Mouse (Mus musculus): ENCODE measurements around the gene Rad54l2.
A peak's percentile ranks its signal among the peaks of the same experiment; 100 is the strongest.

The Rad54l2 gene

GRCm38 (mm10) chr9:106788812-106789321 lies at the start of gene Rad54l2:
Gene Rad54l2 (minus strand): TSS chr9:106789194.
- DNase-seq, result peak; percentile 85

- peak; percentile 79 for DNase-seq
These were observed 33.5 kb upstream of the Rad54l2 start for GRCm38 (mm10) chr9:106822381-106823104.

- peak; percentile 89 for DNase-seq
These were observed 32.8 kb upstream of the Rad54l2 start, which contains the start of gene Dcaf1 for GRCm38 (mm10) chr9:106821618-106822380. Gene Dcaf1 (plus strand): TSS chr9:106821874.

DNA sequence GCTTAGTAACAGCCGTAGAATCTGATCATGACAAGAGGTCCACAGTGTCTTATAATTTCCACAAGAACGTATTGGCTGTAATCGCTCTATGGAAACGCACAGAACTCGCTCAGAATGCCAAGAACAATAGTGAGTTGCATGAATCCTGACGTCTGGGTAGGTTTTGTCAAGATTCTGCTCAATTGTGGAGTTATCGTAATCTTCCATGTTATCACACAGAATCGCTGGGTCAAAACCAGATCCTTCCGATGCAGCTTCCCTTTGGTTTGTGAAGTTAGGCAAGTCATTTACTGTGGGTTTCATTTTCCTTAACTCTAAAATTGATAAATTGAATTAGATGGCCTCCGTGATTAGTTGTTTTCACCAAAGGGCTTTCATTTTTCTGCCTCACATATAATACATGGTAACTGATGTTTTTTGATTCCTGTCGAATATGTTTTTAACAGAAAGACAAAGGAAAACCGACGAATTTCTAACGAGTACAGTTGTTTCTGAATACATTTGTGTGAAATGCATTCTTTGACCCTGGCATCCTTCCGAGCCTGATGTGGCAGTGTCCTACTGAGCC lies 32.1 kb upstream of the Rad54l2 start:
- DNase-seq, result no peak

DNA sequence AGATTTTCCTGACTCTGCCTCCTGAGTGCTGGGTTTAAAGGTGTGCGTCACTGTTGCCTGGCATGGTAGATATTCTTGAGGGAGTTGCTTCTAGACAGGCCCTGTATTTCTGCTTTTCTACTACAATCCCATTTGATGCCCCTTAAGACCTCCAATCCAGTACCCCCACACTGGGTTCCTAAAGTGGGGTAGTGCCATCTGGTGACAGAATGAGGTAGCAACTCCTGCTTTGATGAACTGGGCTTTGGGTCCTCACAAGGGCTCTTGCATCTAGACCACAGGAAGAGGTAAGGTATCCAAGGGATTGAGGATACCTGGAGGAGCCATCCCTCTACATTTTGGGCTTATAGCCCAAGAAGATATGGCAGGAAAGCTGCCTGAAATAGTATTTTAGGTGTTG lies 30.2 kb upstream of the Rad54l2 start:
- peak; percentile 4 for DNase-seq

DNA sequence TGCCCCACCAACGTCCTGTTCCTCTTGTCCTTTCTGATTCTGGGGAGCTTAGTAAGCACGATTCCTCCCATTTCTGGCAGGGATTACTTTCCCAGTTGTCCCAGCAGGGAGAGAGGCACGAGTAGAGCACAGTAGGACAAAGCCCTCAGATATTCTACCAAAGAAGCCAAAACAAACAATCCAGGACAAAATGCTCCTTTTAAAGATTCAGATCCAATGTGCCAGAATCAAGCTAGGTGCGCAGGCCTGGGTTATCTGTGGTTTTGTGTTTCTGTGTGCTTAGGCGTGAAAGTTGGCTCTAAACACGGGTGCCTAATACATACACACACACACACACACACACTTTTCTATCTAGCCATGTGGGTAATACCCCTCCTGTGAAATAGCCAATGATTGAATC lies 29.2 kb upstream of the Rad54l2 start:
- DNase-seq, result no peak

DNA sequence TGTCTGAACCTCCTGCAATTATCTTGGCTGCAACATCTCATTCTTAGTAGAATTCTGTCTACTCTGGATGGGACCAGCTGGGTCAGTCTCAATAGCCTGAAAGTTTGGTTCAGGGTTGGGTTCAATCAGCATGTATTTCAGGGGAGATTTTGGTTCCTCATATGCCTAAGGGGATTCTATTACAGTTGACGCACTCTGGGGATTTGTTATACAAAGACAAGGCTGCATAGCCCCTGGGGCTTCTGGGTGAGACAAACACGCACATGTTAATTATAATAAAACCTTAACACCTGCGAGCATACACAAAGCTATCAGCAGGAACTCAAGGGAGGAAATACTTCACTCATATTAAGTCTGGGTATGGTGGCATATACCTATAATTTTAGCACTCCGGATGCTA lies 17.5 kb upstream of the Rad54l2 start:
- no peak for DNase-seq

- no peak for DNase-seq
These were observed 1.8 kb upstream of the Rad54l2 start for GRCm38 (mm10) chr9:106790831-106791230.

DNA sequence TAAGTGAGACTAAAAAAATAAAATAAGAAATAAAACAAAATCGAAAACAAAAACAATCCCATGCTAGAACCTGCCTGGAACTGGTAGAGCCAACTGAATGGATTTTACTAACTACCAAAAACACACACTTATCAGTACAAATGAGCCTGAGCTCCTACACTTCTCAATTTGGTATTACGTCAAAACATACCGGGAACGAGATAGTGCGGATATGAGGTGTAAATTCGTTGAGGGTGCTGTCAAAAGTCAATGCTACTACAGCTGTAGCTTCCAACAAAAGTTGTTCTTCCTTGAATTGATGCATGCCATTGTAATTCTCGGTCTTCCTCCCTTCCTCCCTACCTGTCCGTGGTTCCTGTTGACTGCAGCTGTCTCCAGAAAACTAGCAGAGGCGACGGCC lies 369 bp upstream of the Rad54l2 start:
- DNase-seq, result no peak

DNA sequence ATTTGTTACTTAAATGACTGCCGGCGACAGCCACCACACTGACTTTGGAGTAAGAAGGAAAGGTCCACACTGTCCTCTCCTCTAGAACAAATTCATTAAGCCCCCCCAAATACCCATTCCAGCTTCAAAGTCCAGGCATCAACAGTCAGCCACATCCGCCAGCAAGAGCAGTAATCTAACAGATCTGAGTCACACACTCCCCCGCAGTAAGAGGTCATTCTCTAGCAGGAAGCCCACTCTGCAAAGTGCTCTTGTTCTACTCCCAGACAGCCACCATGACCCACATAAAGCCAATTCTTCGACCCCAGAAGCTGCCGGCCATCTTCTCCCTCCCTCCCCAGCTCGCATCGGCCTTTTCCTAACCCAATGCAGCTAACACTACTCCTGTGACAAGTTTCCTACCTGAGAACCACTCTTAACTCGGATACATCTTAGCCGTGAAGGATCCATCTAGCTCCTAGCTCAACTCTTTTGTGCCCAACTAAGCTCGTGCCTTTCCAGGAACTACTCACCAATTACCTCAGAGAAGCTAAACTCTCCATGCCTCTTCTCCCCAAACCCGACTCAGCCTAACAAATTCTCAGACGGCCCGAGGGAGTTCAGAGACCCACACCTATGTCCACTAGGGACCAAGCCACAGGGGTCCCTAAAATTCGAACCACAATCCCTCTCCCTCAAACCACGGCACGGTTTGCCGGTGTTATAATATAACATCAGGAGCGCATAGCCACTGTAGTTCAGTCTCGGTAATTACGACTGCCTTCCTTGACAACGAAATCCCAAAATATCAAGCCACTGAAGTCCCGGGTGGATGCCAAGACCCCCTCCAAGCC lies 799 bp downstream of the Rad54l2 start:
- peak; percentile 4 for DNase-seq

DNA sequence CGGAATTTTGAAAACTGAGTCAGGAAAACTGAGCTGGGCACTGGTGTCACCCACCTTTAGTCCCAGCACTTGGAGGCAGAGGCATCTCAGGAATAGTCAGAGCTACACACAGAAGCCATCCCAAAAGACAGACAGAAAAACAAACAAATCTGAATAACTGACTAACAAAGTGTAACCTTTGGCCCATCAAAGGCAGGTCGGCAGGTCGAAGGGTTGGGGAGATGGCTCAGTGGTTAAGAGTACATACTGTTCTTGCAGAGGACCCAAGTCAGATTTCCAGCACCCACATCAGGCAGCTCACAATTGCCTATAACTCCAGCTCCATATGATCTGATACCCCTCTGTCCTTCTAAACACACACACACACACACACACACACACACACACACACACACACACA lies 3.8 kb downstream of the Rad54l2 start:
- DNase-seq, result no peak

- DNase-seq, result no peak
These were observed 5.4 kb downstream of the Rad54l2 start for GRCm38 (mm10) chr9:106783554-106783953.

DNA sequence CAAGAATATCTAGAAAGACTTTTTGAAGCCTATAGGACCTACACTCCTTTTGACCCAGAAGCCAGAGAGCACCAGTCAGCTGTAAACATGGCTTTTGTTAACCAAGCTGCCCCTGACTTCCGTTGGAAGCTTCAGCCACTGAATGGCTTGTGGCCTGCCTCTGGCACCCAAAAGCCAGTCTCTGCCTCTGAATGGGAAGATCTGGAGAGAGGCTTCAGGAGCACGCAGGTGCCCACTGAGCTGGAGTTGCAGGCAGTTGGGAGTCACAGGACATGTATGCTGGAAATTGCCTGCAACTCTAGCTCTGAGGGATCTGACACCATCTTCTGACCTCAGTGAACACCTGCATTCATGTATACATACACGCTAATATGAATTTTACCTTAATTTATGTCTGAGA lies 8.9 kb downstream of the Rad54l2 start:
- no peak for DNase-seq

DNA sequence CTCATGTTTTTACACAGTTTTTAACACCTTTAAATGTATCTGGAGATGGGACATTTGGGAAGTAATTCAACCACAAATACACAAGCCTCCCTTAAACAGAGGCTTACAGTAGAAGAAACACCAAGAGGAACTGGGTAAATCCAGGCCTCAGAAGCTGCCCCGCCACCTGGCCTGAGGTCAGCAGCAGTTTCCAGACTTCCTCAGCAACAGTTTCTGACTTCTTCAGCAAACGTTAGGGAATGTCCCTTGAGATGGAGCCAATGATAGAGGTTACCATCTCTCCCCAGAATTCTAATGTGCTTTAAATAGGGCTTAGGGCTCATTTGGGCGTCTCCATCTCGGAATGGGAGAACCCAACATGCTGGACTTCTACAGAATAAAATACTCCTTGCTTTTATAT lies 10.7 kb downstream of the Rad54l2 start:
- DNase-seq, result no peak

DNA sequence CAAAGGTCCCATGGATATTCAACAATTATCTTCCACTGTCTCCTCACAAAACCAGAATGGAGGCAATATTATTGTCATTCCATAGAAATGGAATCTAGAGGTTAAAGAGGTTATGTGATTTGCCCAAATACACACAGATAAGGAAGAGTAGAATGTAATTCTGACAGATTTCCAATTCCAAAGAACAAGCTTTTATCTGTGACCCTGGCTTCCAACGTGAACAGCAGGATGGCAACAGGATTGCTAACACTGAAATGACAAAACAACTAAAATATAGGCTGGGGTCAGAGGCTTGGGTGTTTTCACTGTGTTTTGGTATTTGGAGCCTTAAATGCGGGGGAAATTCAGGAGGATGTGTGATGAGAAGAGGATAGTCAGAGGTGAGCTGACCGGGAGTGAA lies 11.6 kb downstream of the Rad54l2 start:
- DNase-seq, result no peak

DNA sequence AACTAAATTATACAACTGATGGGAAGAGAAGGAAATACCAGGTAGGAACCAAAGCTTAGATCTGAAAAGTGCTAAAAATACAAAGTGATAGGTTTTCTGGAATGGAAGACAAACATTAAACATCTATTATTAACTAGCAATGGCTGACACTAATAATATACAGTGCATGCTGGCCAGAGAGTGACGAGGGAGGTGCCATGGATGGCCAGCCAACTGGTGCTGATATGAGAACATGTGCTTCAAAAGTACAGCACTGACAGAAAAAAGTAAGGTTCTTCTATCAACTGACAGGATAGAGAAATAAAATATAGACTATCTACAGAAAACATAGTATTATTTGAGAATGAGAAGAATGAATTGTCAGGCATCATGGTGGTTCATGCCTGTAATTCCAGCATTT lies 12.9 kb downstream of the Rad54l2 start:
- no peak for DNase-seq

- no peak for DNase-seq
These were observed 17.2 kb downstream of the Rad54l2 start for GRCm38 (mm10) chr9:106771770-106772169.

DNA sequence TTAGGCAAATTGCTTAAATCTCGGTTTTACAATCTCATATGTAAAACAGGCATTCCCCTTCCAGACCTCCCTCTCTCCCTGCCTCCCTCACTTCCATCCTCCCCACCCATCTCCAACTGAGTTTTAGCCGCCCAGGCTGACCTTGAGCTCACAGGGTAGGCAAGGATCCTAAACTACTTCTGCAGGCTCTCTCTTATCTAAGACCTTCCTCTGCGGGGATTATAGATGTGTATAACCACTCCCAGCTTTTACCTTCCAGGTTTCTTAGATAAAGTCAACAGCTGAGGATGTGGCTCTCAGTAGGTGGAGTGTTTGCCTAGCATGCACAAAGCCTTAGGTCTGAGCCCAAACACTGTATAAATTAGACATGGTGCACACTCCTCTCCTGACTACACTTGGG lies 18.8 kb downstream of the Rad54l2 start:
- DNase-seq, result no peak

- no peak for DNase-seq
These were observed 19.2 kb downstream of the Rad54l2 start for GRCm38 (mm10) chr9:106769781-106770180.

DNA sequence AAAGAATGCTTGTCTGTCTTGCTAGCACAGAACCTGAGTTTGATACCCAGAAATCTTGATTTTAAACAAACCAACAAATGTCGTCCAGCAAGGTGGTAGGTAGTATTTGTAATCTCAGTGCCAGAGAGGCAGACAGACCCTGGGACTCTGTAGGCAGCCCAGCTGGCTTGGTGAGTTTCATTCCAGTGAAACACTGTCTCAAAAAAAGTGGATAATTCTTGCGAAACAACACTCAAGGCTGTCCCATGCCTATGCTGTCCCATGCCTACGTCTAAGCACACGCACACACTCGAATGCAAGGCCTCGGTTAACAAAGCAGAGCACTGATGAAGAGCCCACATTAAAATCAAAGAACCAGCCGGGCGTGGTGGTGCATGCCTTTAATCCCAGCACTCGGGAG lies 32.6 kb downstream of the Rad54l2 start:
- no peak for DNase-seq

GRCm38 (mm10) chr9:106755776-106756175 lies 33.2 kb downstream of the Rad54l2 start:
- DNase-seq, result no peak

DNA sequence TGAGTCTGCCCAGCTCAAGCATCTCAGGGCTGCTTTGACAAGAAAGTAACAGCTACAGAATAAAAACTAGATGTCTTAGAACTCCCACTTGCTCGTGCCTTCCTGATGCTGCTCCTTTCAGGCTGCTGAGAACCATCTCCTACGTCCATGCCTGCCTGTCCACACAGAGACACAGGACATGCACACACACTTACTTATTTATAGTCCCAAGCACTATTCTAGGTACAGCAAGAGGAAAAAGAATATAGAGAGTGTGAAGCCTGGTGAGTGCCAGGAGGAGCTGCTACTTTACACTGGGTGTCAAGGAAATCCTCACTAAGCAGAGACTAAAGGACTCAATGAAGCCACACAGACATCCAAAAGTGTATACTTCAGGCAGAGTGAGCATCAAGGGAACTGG lies 34.7 kb downstream of the Rad54l2 start:
- DNase-seq, result peak; percentile 22

DNA sequence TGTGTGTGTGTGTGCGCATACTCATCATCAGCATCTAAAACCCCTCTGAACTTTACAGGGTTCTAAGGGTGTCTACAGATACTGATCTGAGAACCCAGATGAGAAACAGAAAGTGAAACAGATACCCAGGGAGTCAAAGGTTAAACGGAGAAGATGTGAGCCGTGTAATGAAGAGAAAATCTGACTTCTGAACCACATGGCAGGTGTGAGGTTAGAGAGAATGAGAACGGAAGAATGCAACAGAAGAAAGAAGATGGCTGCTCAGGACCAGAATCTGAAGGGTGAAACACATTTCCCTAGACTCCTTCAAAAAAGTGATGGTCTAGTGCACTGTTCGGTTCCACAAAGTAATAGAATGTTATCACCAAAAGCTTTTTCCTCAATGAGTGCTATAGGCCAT lies 36.9 kb downstream of the Rad54l2 start:
- no peak for DNase-seq

All from right cerebral cortex, postnatal 25 days (tissue).